Mouse (Mus musculus): ENCODE data around the gene Gtf2i. TPM values are rescaled to one million over a fixed set of nuclear protein-coding genes. Genes with fewer than 3 reads are reported as not detected.

Gtf2i gene
- polyA plus RNA-seq, 1 experiment from 2014 or later = 137 TPM

- H3K27me3 ChIP-seq (replicated peaks) = no peaks in the 10 kb centered on the region
- H3K9ac ChIP-seq = no peak overlapping the region
- peaks cover 57% of the 10 kb centered on the region for H3K36me3 ChIP-seq
- no peaks in the 10 kb centered on the region for H3K9me3 ChIP-seq
- no peaks in the 10 kb centered on the region for H3K4me1 ChIP-seq (replicated peaks)
- no peak overlapping the region for H3K4me2 ChIP-seq (replicated peaks)
- no peak overlapping the region for H3K4me3 ChIP-seq (replicated peaks)
- no peak overlapping the region for H3K27ac ChIP-seq
- no peak for ATAC-seq
- 92% methylated on average over 6 of the region's 6 CpGs for WGBS
Observed at GRCm38 (mm10) chr5:134291096-134291495, 23.5 kb downstream of the Gtf2i start.

- Histone ChIP-seq H3K27me3 (replicated peaks) (no peaks in the 10 kb centered on the region), H3K27ac (no peak overlapping the region), H3K4me3 (replicated peaks) (no peak overlapping the region), H3K9me3 (no peaks in the 10 kb centered on the region), H3K36me3 (peaks cover 53% of the 10 kb centered on the region), H3K4me2 (replicated peaks) (no peak overlapping the region), H3K9ac (no peak overlapping the region), H3K4me1 (replicated peaks) (no peaks in the 10 kb centered on the region)
- WGBS = 88% methylated on average over 12 of the region's 12 CpGs
- no peak for ATAC-seq
Observed at GRCm38 (mm10) chr5:134289935-134290560, 24.5 kb downstream of the Gtf2i start.

- H3K4me1 ChIP-seq (replicated peaks) = no peaks in the 10 kb centered on the region
- H3K36me3 ChIP-seq = peaks cover 66% of the 10 kb centered on the region
- no peak overlapping the region for H3K9ac ChIP-seq
- no peak overlapping the region for H3K27ac ChIP-seq
- H3K27me3 ChIP-seq (replicated peaks) = no peaks in the 10 kb centered on the region
- H3K4me2 ChIP-seq (replicated peaks) = no peak overlapping the region
- no peak for ATAC-seq
- no peak overlapping the region for H3K4me3 ChIP-seq (replicated peaks)
- 91% methylated on average over 3 of the region's 3 CpGs for WGBS
- no peaks in the 10 kb centered on the region for H3K9me3 ChIP-seq
Observed at GRCm38 (mm10) chr5:134288071-134288470, 26.5 kb downstream of the Gtf2i start.

- no peak overlapping the region for H3K9ac ChIP-seq
- peaks cover 60% of the 10 kb centered on the region for H3K36me3 ChIP-seq
- H3K4me2 ChIP-seq (replicated peaks) = no peak overlapping the region
- no peaks in the 10 kb centered on the region for H3K27me3 ChIP-seq (replicated peaks)
- ATAC-seq = no peak
- WGBS = 94% methylated on average over 12 of the region's 12 CpGs
- H3K4me3 ChIP-seq (replicated peaks) = no peak overlapping the region
- H3K27ac ChIP-seq = no peak overlapping the region
- no peaks in the 10 kb centered on the region for H3K4me1 ChIP-seq (replicated peaks)
- H3K9me3 ChIP-seq = no peaks in the 10 kb centered on the region
Observed at GRCm38 (mm10) chr5:134284921-134285320, 29.6 kb downstream of the Gtf2i start.

GRCm38 (mm10) chr5:134282603-134283002 is 32.0 kb downstream of the Gtf2i start:
- Histone ChIP-seq H3K36me3 (peaks cover 63% of the 10 kb centered on the region), H3K9ac (no peak overlapping the region), H3K4me2 (replicated peaks) (no peak overlapping the region), H3K27ac (no peak overlapping the region), H3K4me1 (replicated peaks) (no peaks in the 10 kb centered on the region), H3K27me3 (replicated peaks) (no peaks in the 10 kb centered on the region), H3K4me3 (replicated peaks) (no peak overlapping the region), H3K9me3 (no peaks in the 10 kb centered on the region)
- ATAC-seq = no peak
- 87% methylated on average over 9 of the region's 9 CpGs for WGBS

GRCm38 (mm10) chr5:134282076-134282475 is 32.5 kb downstream of the Gtf2i start:
- Histone ChIP-seq H3K27ac (no peak overlapping the region), H3K4me2 (replicated peaks) (no peak overlapping the region), H3K9me3 (no peaks in the 10 kb centered on the region), H3K9ac (no peak overlapping the region), H3K4me3 (replicated peaks) (no peak overlapping the region), H3K36me3 (peaks cover 62% of the 10 kb centered on the region), H3K4me1 (replicated peaks) (no peaks in the 10 kb centered on the region), H3K27me3 (replicated peaks) (no peaks in the 10 kb centered on the region)
- 68% methylated on average over 3 of the region's 3 CpGs for WGBS
- no peak for ATAC-seq

GRCm38 (mm10) chr5:134279371-134279770 is 35.2 kb downstream of the Gtf2i start:
- 79% methylated on average over 7 of the region's 7 CpGs for WGBS
- Histone ChIP-seq H3K4me3 (replicated peaks) (no peak overlapping the region), H3K9me3 (no peaks in the 10 kb centered on the region), H3K9ac (no peak overlapping the region), H3K36me3 (peaks cover 53% of the 10 kb centered on the region), H3K27me3 (replicated peaks) (no peaks in the 10 kb centered on the region), H3K4me2 (replicated peaks) (no peak overlapping the region), H3K27ac (no peak overlapping the region), H3K4me1 (replicated peaks) (no peaks in the 10 kb centered on the region)
- ATAC-seq = no peak

GRCm38 (mm10) chr5:134277109-134277508 is 37.5 kb downstream of the Gtf2i start:
- Histone ChIP-seq H3K27ac (no peak overlapping the region), H3K36me3 (peaks cover 57% of the 10 kb centered on the region)
- WGBS = 88% methylated on average over 4 of the region's 4 CpGs

GRCm38 (mm10) chr5:134275556-134275955 is 39.0 kb downstream of the Gtf2i start:
- no peak for ATAC-seq
- no peak overlapping the region for H3K9ac ChIP-seq

More at GRCm38 (mm10) chr5:134277109-134277508, 37.5 kb downstream of the Gtf2i start:
- no peak overlapping the region for H3K9ac ChIP-seq
- H3K4me2 ChIP-seq (replicated peaks) = no peak overlapping the region
- no peaks in the 10 kb centered on the region for H3K27me3 ChIP-seq (replicated peaks)
- no peaks in the 10 kb centered on the region for H3K4me1 ChIP-seq (replicated peaks)
- H3K9me3 ChIP-seq = no peaks in the 10 kb centered on the region
- no peak for ATAC-seq
- H3K4me3 ChIP-seq (replicated peaks) = no peak overlapping the region

GRCm38 (mm10) chr5:134275021-134275420 is 39.5 kb downstream of the Gtf2i start:
- Histone ChIP-seq H3K36me3 (peaks cover 60% of the 10 kb centered on the region), H3K4me3 (replicated peaks) (no peak overlapping the region), H3K9me3 (no peaks in the 10 kb centered on the region), H3K9ac (no peak overlapping the region), H3K27me3 (replicated peaks) (no peaks in the 10 kb centered on the region), H3K4me1 (replicated peaks) (no peaks in the 10 kb centered on the region), H3K4me2 (replicated peaks) (no peak overlapping the region), H3K27ac (no peak overlapping the region)
- ATAC-seq = no peak
- WGBS = 76% methylated on average over 11 of the region's 11 CpGs

More at GRCm38 (mm10) chr5:134275556-134275955, 39.0 kb downstream of the Gtf2i start:
- H3K9me3 ChIP-seq = no peaks in the 10 kb centered on the region
- no peak overlapping the region for H3K4me2 ChIP-seq (replicated peaks)
- no peak overlapping the region for H3K27ac ChIP-seq
- whole genome bisulfite sequencing = 90% methylated on average over 10 of the region's 10 CpGs
- no peak overlapping the region for H3K4me3 ChIP-seq (replicated peaks)
- no peaks in the 10 kb centered on the region for H3K4me1 ChIP-seq (replicated peaks)
- no peaks in the 10 kb centered on the region for H3K27me3 ChIP-seq (replicated peaks)
- H3K36me3 ChIP-seq = peaks cover 58% of the 10 kb centered on the region

- Histone ChIP-seq H3K4me1 (replicated peaks) (no peaks in the 10 kb centered on the region), H3K9ac (no peak overlapping the region), H3K36me3 (peaks cover 51% of the 10 kb centered on the region), H3K4me2 (replicated peaks) (no peak overlapping the region), H3K27me3 (replicated peaks) (no peaks in the 10 kb centered on the region), H3K27ac (no peak overlapping the region), H3K9me3 (no peaks in the 10 kb centered on the region), H3K4me3 (replicated peaks) (no peak overlapping the region)
- ATAC-seq = no peak
- 88% methylated on average over 8 of the region's 8 CpGs for WGBS
Observed at GRCm38 (mm10) chr5:134273761-134274160, 40.8 kb downstream of the Gtf2i start.

GRCm38 (mm10) chr5:134272761-134273160 is 41.8 kb downstream of the Gtf2i start:
- no peak overlapping the region for H3K4me3 ChIP-seq (replicated peaks)
- H3K36me3 ChIP-seq = peaks cover 47% of the 10 kb centered on the region
- no peaks in the 10 kb centered on the region for H3K27me3 ChIP-seq (replicated peaks)
- no peak for ATAC-seq
- H3K9ac ChIP-seq = no peak overlapping the region
- no peaks in the 10 kb centered on the region for H3K4me1 ChIP-seq (replicated peaks)
- no peak overlapping the region for H3K27ac ChIP-seq
- no peak overlapping the region for H3K4me2 ChIP-seq (replicated peaks)
- WGBS = 89% methylated on average over 11 of the region's 11 CpGs
- H3K9me3 ChIP-seq = no peaks in the 10 kb centered on the region

- no peak overlapping the region for H3K4me2 ChIP-seq (replicated peaks)
Observed at GRCm38 (mm10) chr5:134271421-134271820, 43.1 kb downstream of the Gtf2i start.

More at GRCm38 (mm10) chr5:134271421-134271820, 43.1 kb downstream of the Gtf2i start:
- no peak overlapping the region for H3K9ac ChIP-seq
- no peak overlapping the region for H3K27ac ChIP-seq
- H3K9me3 ChIP-seq = no peaks in the 10 kb centered on the region
- ATAC-seq = no peak
- no peak overlapping the region for H3K4me3 ChIP-seq (replicated peaks)
- peaks cover 43% of the 10 kb centered on the region for H3K36me3 ChIP-seq
- H3K4me1 ChIP-seq (replicated peaks) = no peaks in the 10 kb centered on the region
- H3K27me3 ChIP-seq (replicated peaks) = no peaks in the 10 kb centered on the region
- WGBS = 88% methylated on average over 11 of the region's 11 CpGs

Measured in intestine, embryonic 15.5 days (tissue).